Mouse (Mus musculus) limb, embryonic 12.5 days (tissue): ENCODE data around the gene Thbs4. TPM values are rescaled to one million over a fixed set of nuclear protein-coding genes. Genes with fewer than 3 reads are reported as not detected.

Experiments
- ATAC-seq: fragments of 200-750 bp; cut with Nextera tagmentation; 2 replicates; pipeline ENCODE4 v1.8.0; 2017; ENCODE audit warnings: low read depth, moderate TSS enrichment; ENCODE audit not compliant: insufficient number of reproducible peaks, insufficient read depth, low FRiP score, low TSS enrichment
- H3K27ac ChIP-seq: fragments of 300-500 bp; sonication (generic); 2 replicates; pipeline ENCODE4 v1.5.1; 2016; ENCODE audit warnings: mild to moderate bottlenecking, moderate library complexity
- H3K27me3 ChIP-seq: fragments of 300-500 bp; sonication (generic); 2 replicates; pipeline ENCODE4 v1.6.1; 2016; ENCODE audit warnings: mild to moderate bottlenecking, moderate library complexity
- H3K36me3 ChIP-seq: fragments of 300-500 bp; sonication (generic); 2 replicates; pipeline ENCODE4 v1.6.1; 2016; ENCODE audit warnings: mild to moderate bottlenecking, moderate library complexity
- H3K4me1 ChIP-seq: fragments of 300-500 bp; sonication (generic); replicated peaks from 2 replicates; pipeline ENCODE4 v1.6.1; 2016
- H3K4me2 ChIP-seq: fragments of 300-500 bp; sonication (generic); 2 replicates; pipeline ENCODE4 v1.6.1; 2016; ENCODE audit warnings: mild to moderate bottlenecking, moderate library complexity
- H3K4me3 ChIP-seq: fragments of 300-500 bp; sonication (generic); replicated peaks from 2 replicates; pipeline ENCODE4 v1.5.1; 2016; ENCODE audit warnings: mild to moderate bottlenecking
- H3K9ac ChIP-seq: fragments of 300-500 bp; sonication (generic); replicated peaks from 2 replicates; pipeline ENCODE4 v1.6.1; 2016; ENCODE audit warnings: mild to moderate bottlenecking, moderate library complexity
- H3K9me3 ChIP-seq: fragments of 300-500 bp; sonication (generic); 2 replicates; pipeline ENCODE4 v1.6.1; 2016; ENCODE audit warnings: mild to moderate bottlenecking, moderate library complexity
- WGBS: fragments of 180-500 bp; shearing (Covaris S2); methylation state at CpG from one replicate; pipeline ENCODE4 v1.1.7; 2016; 5-methylcytosine and 5-hydroxymethylcytosine counted together
- polyA plus RNA-seq: library from polyadenylated mRNA; unstranded; fragments of >200 nt; fragmentation: Nextera tagmentation; extraction: Ambion mirVana; gene quantifications from 2 replicates; pipeline ENCODE4 v1.2.1, GENCODE M21; 2016

The Thbs4 gene
- polyA plus RNA-seq, 1 experiment from 2014 or later: 2.9 TPM

- H3K4me3 ChIP-seq: no peak overlapping the region
- no peak overlapping the region for H3K9ac ChIP-seq
- H3K36me3 ChIP-seq: no peaks in the 10 kb centered on the region
- H3K4me2 ChIP-seq: no peak overlapping the region
- H3K27me3 ChIP-seq: no peaks in the 10 kb centered on the region
- H3K9me3 ChIP-seq: no peaks in the 10 kb centered on the region
- no peak overlapping the region for H3K27ac ChIP-seq
- WGBS: 81% methylated on average over 6 of the region's 6 CpGs
- no peak for ATAC-seq
- no peaks in the 10 kb centered on the region for H3K4me1 ChIP-seq
Measured at GRCm38 (mm10) chr13:92760519-92760918, 34.1 kb downstream of the Thbs4 start.

GRCm38 (mm10) chr13:92759096-92759495 is 35.5 kb downstream of the Thbs4 start:
- H3K9me3 ChIP-seq: no peaks in the 10 kb centered on the region
- WGBS: 84% methylated on average over 4 of the region's 4 CpGs
- H3K4me2 ChIP-seq: no peak overlapping the region
- no peaks in the 10 kb centered on the region for H3K4me1 ChIP-seq
- no peak overlapping the region for H3K9ac ChIP-seq
- H3K36me3 ChIP-seq: no peaks in the 10 kb centered on the region
- no peak for ATAC-seq
- H3K27ac ChIP-seq: no peak overlapping the region
- H3K4me3 ChIP-seq: no peak overlapping the region
- H3K27me3 ChIP-seq: no peaks in the 10 kb centered on the region

GRCm38 (mm10) chr13:92757972-92758585 is 36.5 kb downstream of the Thbs4 start:
- 82% methylated on average over 12 of the region's 12 CpGs for WGBS

GRCm38 (mm10) chr13:92755036-92755435 is 39.6 kb downstream of the Thbs4 start:
- WGBS: 59% methylated on average over 7 of the region's 7 CpGs
- no peak overlapping the region for H3K4me2 ChIP-seq
- no peaks in the 10 kb centered on the region for H3K36me3 ChIP-seq
- no peak overlapping the region for H3K9ac ChIP-seq
- H3K27me3 ChIP-seq: no peaks in the 10 kb centered on the region
- no peak for ATAC-seq
- no peak overlapping the region for H3K4me3 ChIP-seq
- no peaks in the 10 kb centered on the region for H3K9me3 ChIP-seq
- H3K27ac ChIP-seq: no peak overlapping the region
- H3K4me1 ChIP-seq: peaks cover 9% of the 10 kb centered on the region; the same call in 1 of the 2 replicates

More at GRCm38 (mm10) chr13:92757972-92758585, 36.5 kb downstream of the Thbs4 start:
- no peak overlapping the region for H3K4me2 ChIP-seq
- no peak for ATAC-seq
- no peak overlapping the region for H3K4me3 ChIP-seq
- no peaks in the 10 kb centered on the region for H3K36me3 ChIP-seq
- no peak overlapping the region for H3K9ac ChIP-seq
- H3K27me3 ChIP-seq: no peaks in the 10 kb centered on the region
- H3K27ac ChIP-seq: no peak overlapping the region
- H3K4me1 ChIP-seq: no peaks in the 10 kb centered on the region
- no peaks in the 10 kb centered on the region for H3K9me3 ChIP-seq

GRCm38 (mm10) chr13:92753676-92754075 is 40.9 kb downstream of the Thbs4 start:
- ATAC-seq: no peak
- H3K9me3 ChIP-seq: no peaks in the 10 kb centered on the region
- H3K9ac ChIP-seq: no peak overlapping the region
- no peak overlapping the region for H3K4me2 ChIP-seq
- peaks cover 9% of the 10 kb centered on the region; the same call in 1 of the 2 replicates for H3K4me1 ChIP-seq
- 92% methylated on average over 8 of the region's 8 CpGs for WGBS
- H3K27ac ChIP-seq: no peak overlapping the region
- H3K36me3 ChIP-seq: no peaks in the 10 kb centered on the region
- no peak overlapping the region for H3K4me3 ChIP-seq
- no peaks in the 10 kb centered on the region for H3K27me3 ChIP-seq

GRCm38 (mm10) chr13:92751726-92752565 is 42.7 kb downstream of the Thbs4 start:
- no peak overlapping the region for H3K4me2 ChIP-seq
- peaks cover 9% of the 10 kb centered on the region; the same call in 1 of the 2 replicates for H3K4me1 ChIP-seq
- WGBS: 57% methylated on average over 21 of the region's 21 CpGs
- no peaks in the 10 kb centered on the region for H3K27me3 ChIP-seq
- no peak overlapping the region for H3K4me3 ChIP-seq
- 0 out of 2 replicates have a peak overlapping the region, but pooled peaks have one; percentile 17 for H3K27ac ChIP-seq
- H3K36me3 ChIP-seq: no peaks in the 10 kb centered on the region
- H3K9me3 ChIP-seq: no peaks in the 10 kb centered on the region
- no peak overlapping the region for H3K9ac ChIP-seq
- ATAC-seq: peak; percentile 23; the same call in 1 of the 2 replicates

GRCm38 (mm10) chr13:92750976-92751518 is 43.6 kb downstream of the Thbs4 start:
- ATAC-seq: peak; percentile 69
- Histone ChIP-seq H3K9me3 (no peaks in the 10 kb centered on the region), H3K4me2 (peak overlapping the region; percentile 30; the same call in 1 of the 2 replicates), H3K9ac (no peak overlapping the region), H3K4me1 (peaks cover 9% of the 10 kb centered on the region; the same call in 1 of the 2 replicates), H3K36me3 (no peaks in the 10 kb centered on the region), H3K27ac (no peak overlapping the region), H3K27me3 (no peaks in the 10 kb centered on the region), H3K4me3 (no peak overlapping the region)
- WGBS: 18% methylated on average over 7 of the region's 7 CpGs

GRCm38 (mm10) chr13:92743337-92743736 is 51.3 kb downstream of the Thbs4 start:
- no peak overlapping the region for H3K4me2 ChIP-seq
- 85% methylated on average over 5 of the region's 5 CpGs for WGBS
- H3K4me1 ChIP-seq: no peaks in the 10 kb centered on the region
- no peaks in the 10 kb centered on the region for H3K27me3 ChIP-seq
- H3K27ac ChIP-seq: no peak overlapping the region
- H3K4me3 ChIP-seq: no peak overlapping the region
- ATAC-seq: no peak
- H3K36me3 ChIP-seq: no peaks in the 10 kb centered on the region
- H3K9me3 ChIP-seq: no peaks in the 10 kb centered on the region
- no peak overlapping the region for H3K9ac ChIP-seq

- Histone ChIP-seq H3K27me3 (no peaks in the 10 kb centered on the region), H3K27ac (no peak overlapping the region), H3K36me3 (no peaks in the 10 kb centered on the region), H3K4me1 (no peaks in the 10 kb centered on the region), H3K4me2 (no peak overlapping the region), H3K9ac (no peak overlapping the region), H3K9me3 (no peaks in the 10 kb centered on the region), H3K4me3 (no peak overlapping the region)
- no peak for ATAC-seq
- WGBS: 88% methylated on average over 4 of the region's 4 CpGs
Measured at GRCm38 (mm10) chr13:92742886-92743285, 51.7 kb downstream of the Thbs4 start.

- ATAC-seq: no peak
- H3K27me3 ChIP-seq: no peaks in the 10 kb centered on the region
- no peaks in the 10 kb centered on the region for H3K9me3 ChIP-seq
- H3K27ac ChIP-seq: no peak overlapping the region
- 15% methylated on average over 2 of the region's 2 CpGs for WGBS
- H3K36me3 ChIP-seq: no peaks in the 10 kb centered on the region
- no peaks in the 10 kb centered on the region for H3K4me1 ChIP-seq
- H3K9ac ChIP-seq: no peak overlapping the region
- H3K4me2 ChIP-seq: no peak overlapping the region
- H3K4me3 ChIP-seq: no peak overlapping the region
Measured at GRCm38 (mm10) chr13:92740671-92741270, 53.8 kb downstream of the Thbs4 start.

- H3K4me1 ChIP-seq: no peaks in the 10 kb centered on the region
- no peak for ATAC-seq
- no peak overlapping the region for H3K4me2 ChIP-seq
- H3K9ac ChIP-seq: no peak overlapping the region
- no peak overlapping the region for H3K27ac ChIP-seq
- no peaks in the 10 kb centered on the region for H3K27me3 ChIP-seq
- 88% methylated on average over 3 of the region's 3 CpGs for WGBS
- H3K36me3 ChIP-seq: no peaks in the 10 kb centered on the region
- no peak overlapping the region for H3K4me3 ChIP-seq
- H3K9me3 ChIP-seq: no peaks in the 10 kb centered on the region
Measured at GRCm38 (mm10) chr13:92739858-92740257, 54.8 kb downstream of the Thbs4 start.
